Mouse (Mus musculus): ENCODE data around the gene Retreg1. TPM values are rescaled to one million over a fixed set of nuclear protein-coding genes. Genes with fewer than 3 reads are reported as not detected.

Retreg1 gene
- polyA plus RNA-seq, 1 experiment from 2014 or later: 8.0 TPM

DNA sequence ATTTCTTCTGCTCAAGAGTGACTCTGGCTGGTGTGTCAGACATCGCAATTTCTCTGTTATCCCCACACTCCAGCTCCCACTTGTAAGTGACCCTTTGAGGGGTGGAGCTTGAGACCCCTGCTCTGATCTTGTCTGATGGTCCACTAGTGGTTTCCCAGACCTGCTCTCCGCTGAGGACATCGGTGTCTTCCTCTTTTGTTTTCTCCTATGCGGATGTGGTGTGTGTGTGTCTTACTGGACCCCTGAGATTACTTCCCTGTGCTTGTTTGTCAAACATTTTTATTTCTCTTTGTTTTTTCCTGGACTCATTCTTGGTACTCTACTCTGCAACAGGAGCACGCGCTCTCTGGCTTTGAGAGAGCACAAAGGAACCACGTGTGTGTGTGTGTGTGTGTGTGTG, 18.9 kb downstream of the Retreg1 start:
- no peaks in the 10 kb centered on the region for H3K9me3 ChIP-seq (ENCODE audit: control insufficient read depth, low read length)
- H3K4me2 ChIP-seq (ENCODE audit: low read length): no peak overlapping the region
- no peaks in the 10 kb centered on the region for H3K4me1 ChIP-seq (replicated peaks; ENCODE audit: control insufficient read depth, insufficient read depth, low read length)
- H3K27me3 ChIP-seq (replicated peaks; ENCODE audit: control insufficient read depth, insufficient read depth, low read length): no peaks in the 10 kb centered on the region
- no peak overlapping the region for H3K27ac ChIP-seq (ENCODE audit: low read depth)
- 88% methylated on average over 7 of the region's 7 CpGs for WGBS
- DNase-seq (ENCODE audit: low spot score) (no peak), ATAC-seq (replicated peaks; ENCODE audit: low FRiP score, low TSS enrichment, low read depth) (no peak)
- H3K9ac ChIP-seq (ENCODE audit: low read length): no peak overlapping the region
- H3K36me3 ChIP-seq (ENCODE audit: control insufficient read depth, insufficient read depth, low read length): no peaks in the 10 kb centered on the region
- H3K4me3 ChIP-seq (ENCODE audit: low read depth, low read length): no peak overlapping the region

DNA sequence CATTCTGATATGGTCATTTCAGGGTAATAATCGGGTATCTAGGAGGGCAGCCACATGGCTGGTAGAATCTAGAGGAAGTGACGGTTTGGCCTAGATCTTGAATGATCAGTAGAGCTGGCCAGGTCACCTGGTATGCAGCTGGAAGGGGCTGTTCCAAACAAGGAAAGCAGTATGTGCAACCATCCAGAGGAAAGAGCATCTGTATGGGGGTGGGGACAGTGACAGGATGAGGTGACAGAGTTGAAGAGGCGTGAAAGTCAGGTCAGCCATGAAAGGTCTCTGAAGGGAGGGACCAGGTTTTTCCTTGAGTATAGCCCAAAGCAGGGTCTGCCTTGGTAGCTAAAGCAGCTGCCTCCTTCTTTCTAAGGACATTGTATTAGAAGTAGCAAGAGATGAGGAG, 22.6 kb downstream of the Retreg1 start:
- Histone ChIP-seq H3K9me3 (ENCODE audit: control insufficient read depth, low read length) (no peaks in the 10 kb centered on the region), H3K27ac (ENCODE audit: low read depth) (no peak overlapping the region), H3K36me3 (ENCODE audit: control insufficient read depth, insufficient read depth, low read length) (no peaks in the 10 kb centered on the region), H3K4me3 (ENCODE audit: low read depth, low read length) (no peak overlapping the region), H3K4me2 (ENCODE audit: low read length) (no peak overlapping the region), H3K27me3 (replicated peaks; ENCODE audit: control insufficient read depth, insufficient read depth, low read length) (no peaks in the 10 kb centered on the region), H3K4me1 (replicated peaks; ENCODE audit: control insufficient read depth, insufficient read depth, low read length) (no peaks in the 10 kb centered on the region), H3K9ac (ENCODE audit: low read length) (no peak overlapping the region)
- WGBS: 86% methylated on average over 3 of the region's 3 CpGs
- no peak for DNase-seq (ENCODE audit: low spot score)
- ATAC-seq (replicated peaks; ENCODE audit: low FRiP score, low TSS enrichment, low read depth): no peak

DNA sequence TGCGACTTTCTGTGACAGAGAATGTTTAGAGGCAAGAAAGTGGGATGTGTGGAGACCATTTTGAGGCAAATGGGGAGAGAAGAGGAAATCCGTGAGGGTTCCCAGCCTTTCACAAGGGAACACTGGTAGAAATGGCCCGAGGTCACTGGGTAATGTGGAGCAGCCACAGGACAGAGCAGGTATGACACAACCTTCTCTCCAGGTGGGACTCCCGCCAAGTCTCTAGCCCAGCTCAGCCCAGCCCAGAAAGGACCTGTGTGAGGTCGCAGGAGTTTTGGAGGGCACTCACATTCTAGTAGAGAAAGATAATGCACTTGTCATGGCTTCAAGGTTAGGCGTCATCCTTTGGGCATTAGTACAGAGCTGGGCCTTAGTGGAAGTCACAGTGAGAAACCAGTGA, 23.1 kb downstream of the Retreg1 start:
- no peak for ATAC-seq (replicated peaks; ENCODE audit: low FRiP score, low TSS enrichment, low read depth)
- Histone ChIP-seq H3K4me3 (ENCODE audit: low read depth, low read length) (no peak overlapping the region), H3K4me2 (ENCODE audit: low read length) (no peak overlapping the region), H3K9me3 (ENCODE audit: control insufficient read depth, low read length) (no peaks in the 10 kb centered on the region), H3K9ac (ENCODE audit: low read length) (no peak overlapping the region), H3K27ac (ENCODE audit: low read depth) (no peak overlapping the region), H3K27me3 (replicated peaks; ENCODE audit: control insufficient read depth, insufficient read depth, low read length) (no peaks in the 10 kb centered on the region), H3K4me1 (replicated peaks; ENCODE audit: control insufficient read depth, insufficient read depth, low read length) (no peaks in the 10 kb centered on the region), H3K36me3 (ENCODE audit: control insufficient read depth, insufficient read depth, low read length) (no peaks in the 10 kb centered on the region)
- DNase-seq (ENCODE audit: low spot score): no peak
- 91% methylated on average over 6 of the region's 6 CpGs for WGBS

DNA sequence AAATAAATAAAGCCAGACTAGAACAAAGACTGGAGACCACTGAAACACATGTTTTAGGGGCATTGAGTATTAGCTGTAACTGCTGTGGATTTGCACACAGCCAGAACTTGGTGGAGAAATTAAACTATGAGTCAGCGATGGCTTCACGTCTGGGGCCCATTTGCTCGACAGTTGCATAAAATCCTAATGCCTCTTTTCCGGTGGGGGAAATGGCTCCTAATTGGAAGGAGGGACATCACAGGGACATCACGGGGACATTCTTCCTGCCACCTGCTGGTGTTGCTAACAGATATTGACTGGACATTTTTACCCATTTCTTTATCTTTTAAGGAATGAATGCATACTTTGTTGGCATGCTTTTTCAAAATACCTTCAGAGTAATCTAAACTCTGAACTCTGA, 26.1 kb downstream of the Retreg1 start:
- Histone ChIP-seq H3K9me3 (ENCODE audit: control insufficient read depth, low read length) (no peaks in the 10 kb centered on the region), H3K4me2 (ENCODE audit: low read length) (no peak overlapping the region), H3K9ac (ENCODE audit: low read length) (no peak overlapping the region), H3K27ac (ENCODE audit: low read depth) (no peak overlapping the region), H3K27me3 (replicated peaks; ENCODE audit: control insufficient read depth, insufficient read depth, low read length) (no peaks in the 10 kb centered on the region), H3K4me3 (ENCODE audit: low read depth, low read length) (no peak overlapping the region), H3K4me1 (replicated peaks; ENCODE audit: control insufficient read depth, insufficient read depth, low read length) (no peaks in the 10 kb centered on the region), H3K36me3 (ENCODE audit: control insufficient read depth, insufficient read depth, low read length) (no peaks in the 10 kb centered on the region)
- 69% methylated on average over 5 of the region's 5 CpGs for WGBS
- DNase-seq (ENCODE audit: low spot score) (no peak), ATAC-seq (replicated peaks; ENCODE audit: low FRiP score, low TSS enrichment, low read depth) (no peak)

DNA sequence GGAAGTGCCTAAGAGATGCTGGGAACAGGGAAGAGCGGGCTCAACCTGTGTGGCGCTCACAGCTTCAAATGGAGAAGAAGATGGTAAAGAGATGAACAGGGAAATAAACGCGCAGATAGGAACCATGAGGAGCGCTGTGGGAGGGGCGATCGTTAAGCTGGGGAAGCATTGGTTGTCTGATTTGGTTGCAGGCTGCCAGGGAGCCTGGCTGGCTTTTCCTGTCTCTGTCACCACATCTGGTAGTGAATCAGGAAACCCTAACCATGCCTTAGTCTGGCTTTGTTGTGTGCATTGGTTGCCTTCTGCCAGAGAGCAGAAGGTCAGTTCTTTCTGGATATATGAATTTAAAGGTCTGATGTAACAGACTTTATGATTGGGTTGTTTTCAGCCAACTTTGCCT, 28.5 kb downstream of the Retreg1 start:
- 85% methylated on average over 7 of the region's 7 CpGs for WGBS
- no peaks in the 10 kb centered on the region for H3K4me1 ChIP-seq (replicated peaks; ENCODE audit: control insufficient read depth, insufficient read depth, low read length)
- H3K27ac ChIP-seq (ENCODE audit: low read depth): no peak overlapping the region
- no peak overlapping the region for H3K9ac ChIP-seq (ENCODE audit: low read length)
- no peak overlapping the region for H3K4me2 ChIP-seq (ENCODE audit: low read length)
- H3K4me3 ChIP-seq (ENCODE audit: low read depth, low read length): no peak overlapping the region
- ATAC-seq (replicated peaks; ENCODE audit: low FRiP score, low TSS enrichment, low read depth) (no peak), DNase-seq (ENCODE audit: low spot score) (no peak)
- no peaks in the 10 kb centered on the region for H3K36me3 ChIP-seq (ENCODE audit: control insufficient read depth, insufficient read depth, low read length)
- no peaks in the 10 kb centered on the region for H3K9me3 ChIP-seq (ENCODE audit: control insufficient read depth, low read length)
- no peaks in the 10 kb centered on the region for H3K27me3 ChIP-seq (replicated peaks; ENCODE audit: control insufficient read depth, insufficient read depth, low read length)

DNA sequence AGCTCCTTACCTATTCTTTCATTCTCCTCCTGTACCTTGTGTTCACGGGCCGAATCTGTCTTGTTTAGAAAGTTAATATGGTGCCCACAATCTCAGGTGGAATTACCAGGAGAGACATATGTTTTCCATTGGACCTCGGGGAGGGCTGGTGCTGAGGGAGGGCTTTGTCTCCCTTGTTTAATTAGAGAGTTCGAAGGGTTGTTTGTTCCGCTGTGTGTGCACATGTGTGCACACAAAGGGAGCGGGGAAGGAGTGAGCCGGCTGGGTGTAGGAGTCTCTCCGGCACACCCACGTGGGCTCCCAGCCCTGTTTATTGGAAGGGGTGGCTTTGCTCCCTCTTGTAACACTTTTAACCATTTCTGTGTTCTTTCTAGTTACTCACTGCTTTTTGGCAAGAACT, 29.1 kb downstream of the Retreg1 start:
- Histone ChIP-seq H3K4me2 (ENCODE audit: low read length) (no peak overlapping the region), H3K9me3 (ENCODE audit: control insufficient read depth, low read length) (no peaks in the 10 kb centered on the region), H3K27ac (ENCODE audit: low read depth) (no peak overlapping the region), H3K36me3 (ENCODE audit: control insufficient read depth, insufficient read depth, low read length) (no peaks in the 10 kb centered on the region), H3K4me3 (ENCODE audit: low read depth, low read length) (no peak overlapping the region), H3K27me3 (replicated peaks; ENCODE audit: control insufficient read depth, insufficient read depth, low read length) (no peaks in the 10 kb centered on the region), H3K9ac (ENCODE audit: low read length) (no peak overlapping the region), H3K4me1 (replicated peaks; ENCODE audit: control insufficient read depth, insufficient read depth, low read length) (peaks cover 4% of the 10 kb centered on the region)
- WGBS: 73% methylated on average over 9 of the region's 9 CpGs
- DNase-seq (ENCODE audit: low spot score) (no peak), ATAC-seq (replicated peaks; ENCODE audit: low FRiP score, low TSS enrichment, low read depth) (no peak)

DNA sequence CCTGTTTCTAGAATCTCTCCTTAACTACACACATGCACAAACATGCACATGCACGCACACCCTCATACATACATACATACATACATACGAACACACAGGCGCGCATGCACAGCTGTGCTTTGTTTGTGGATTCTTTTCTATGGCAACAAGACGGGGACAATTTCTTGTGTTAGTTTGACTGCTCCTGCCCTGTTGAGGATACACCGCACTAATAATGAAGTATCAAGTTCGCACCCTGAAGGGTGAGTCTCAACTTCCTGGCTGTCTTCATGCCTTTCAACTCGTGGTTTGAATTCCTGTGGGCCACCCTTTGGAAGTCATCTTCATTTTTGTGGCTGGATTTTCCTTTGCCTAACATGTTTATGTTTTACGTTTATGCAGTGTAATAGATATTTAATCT, 29.7 kb downstream of the Retreg1 start:
- H3K9me3 ChIP-seq (ENCODE audit: control insufficient read depth, low read length): no peaks in the 10 kb centered on the region
- no peaks in the 10 kb centered on the region for H3K36me3 ChIP-seq (ENCODE audit: control insufficient read depth, insufficient read depth, low read length)
- H3K4me1 ChIP-seq (replicated peaks; ENCODE audit: control insufficient read depth, insufficient read depth, low read length): peaks cover 4% of the 10 kb centered on the region
- no peak overlapping the region for H3K27ac ChIP-seq (ENCODE audit: low read depth)
- no peaks in the 10 kb centered on the region for H3K27me3 ChIP-seq (replicated peaks; ENCODE audit: control insufficient read depth, insufficient read depth, low read length)
- no peak overlapping the region for H3K4me2 ChIP-seq (ENCODE audit: low read length)
- DNase-seq (ENCODE audit: low spot score): no peak
- H3K4me3 ChIP-seq (ENCODE audit: low read depth, low read length): no peak overlapping the region
- WGBS: 87% methylated on average over 9 of the region's 9 CpGs
- no peak for ATAC-seq (replicated peaks; ENCODE audit: low FRiP score, low TSS enrichment, low read depth)
- no peak overlapping the region for H3K9ac ChIP-seq (ENCODE audit: low read length)

DNA sequence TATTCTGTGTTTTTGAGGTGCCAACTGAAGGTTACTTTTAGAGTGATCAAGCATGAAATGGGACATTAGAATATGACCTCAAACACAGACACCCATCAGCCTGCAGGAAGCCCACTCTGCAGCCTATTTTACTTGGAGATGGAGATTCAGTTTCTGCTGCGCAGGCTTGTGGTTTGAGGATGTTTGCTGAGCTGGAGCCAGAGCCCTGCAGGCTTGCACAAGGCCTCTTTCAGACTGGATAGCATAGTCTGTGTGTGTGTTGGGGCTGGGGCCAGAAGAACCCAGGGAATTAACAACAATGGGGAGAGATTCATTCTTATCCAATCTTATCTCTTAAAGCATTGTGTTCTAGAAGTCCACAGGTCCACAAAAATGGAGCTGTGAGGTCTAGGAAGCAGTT, 30.6 kb downstream of the Retreg1 start:
- Histone ChIP-seq H3K9ac (ENCODE audit: low read length) (no peak overlapping the region), H3K4me1 (replicated peaks; ENCODE audit: control insufficient read depth, insufficient read depth, low read length) (peaks cover 4% of the 10 kb centered on the region), H3K4me2 (ENCODE audit: low read length) (no peak overlapping the region), H3K27ac (ENCODE audit: low read depth) (no peak overlapping the region), H3K9me3 (ENCODE audit: control insufficient read depth, low read length) (no peaks in the 10 kb centered on the region), H3K4me3 (ENCODE audit: low read depth, low read length) (no peak overlapping the region), H3K36me3 (ENCODE audit: control insufficient read depth, insufficient read depth, low read length) (no peaks in the 10 kb centered on the region), H3K27me3 (replicated peaks; ENCODE audit: control insufficient read depth, insufficient read depth, low read length) (no peaks in the 10 kb centered on the region)
- DNase-seq (ENCODE audit: low spot score) (no peak), ATAC-seq (replicated peaks; ENCODE audit: low FRiP score, low TSS enrichment, low read depth) (no peak)
- 84% methylated on average over 1 of the region's 1 CpGs for WGBS

DNA sequence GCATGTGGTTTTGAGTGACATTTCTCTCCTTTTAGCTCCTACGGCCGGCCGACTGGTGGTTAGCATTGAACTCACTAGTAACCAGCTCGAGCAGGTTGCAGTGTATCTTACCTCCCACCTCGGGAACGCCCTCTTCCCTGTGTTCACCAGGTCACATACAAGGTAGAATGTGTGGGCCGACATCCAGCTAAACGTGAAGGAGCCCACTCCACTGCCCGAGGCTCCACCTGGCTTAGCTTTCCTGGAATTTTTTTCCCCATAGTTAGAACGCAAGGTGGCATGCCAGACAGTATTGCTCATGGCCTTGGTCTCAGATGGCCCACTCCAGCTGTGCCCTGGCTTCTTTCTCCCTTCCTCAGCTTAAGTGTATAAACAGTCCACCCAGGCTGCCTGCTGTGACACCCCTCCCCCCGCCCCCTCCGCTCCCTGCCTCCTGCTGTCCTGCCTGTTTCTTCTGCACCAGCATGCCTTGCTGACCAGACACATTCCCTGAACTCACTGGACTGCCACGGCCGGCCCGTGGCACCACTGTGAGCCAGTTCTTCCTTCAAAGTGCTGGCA, 33.7 kb downstream of the Retreg1 start:
- no peak overlapping the region for H3K4me3 ChIP-seq (ENCODE audit: low read depth, low read length)
- DNase-seq (ENCODE audit: low spot score) (no peak), ATAC-seq (replicated peaks; ENCODE audit: low FRiP score, low TSS enrichment, low read depth) (peak; percentile 60; the same call in 1 of the 2 replicates)
- no peak overlapping the region for H3K4me2 ChIP-seq (ENCODE audit: low read length)
- H3K27me3 ChIP-seq (replicated peaks; ENCODE audit: control insufficient read depth, insufficient read depth, low read length): no peaks in the 10 kb centered on the region
- H3K9ac ChIP-seq (ENCODE audit: low read length): no peak overlapping the region
- 45% methylated on average over 15 of the region's 15 CpGs for WGBS
- peaks cover 4% of the 10 kb centered on the region for H3K4me1 ChIP-seq (replicated peaks; ENCODE audit: control insufficient read depth, insufficient read depth, low read length)
- no peaks in the 10 kb centered on the region for H3K36me3 ChIP-seq (ENCODE audit: control insufficient read depth, insufficient read depth, low read length)
- no peaks in the 10 kb centered on the region for H3K9me3 ChIP-seq (ENCODE audit: control insufficient read depth, low read length)
- H3K27ac ChIP-seq (ENCODE audit: low read depth): no peak overlapping the region
